Mouse (Mus musculus) spleen, postnatal 4 days (tissue): ENCODE data around the gene Nlrx1.

Source experiments
- DNase-seq, 2 experiments: peaks; one replicate each; pipeline ENCODE4 v3.0.0; 2022; ENCODE audit warnings: low spot score in 2 of 2

Nlrx1 gene

GRCm38 (mm10) chr9:44269077-44269476 is 678 bp upstream of the Nlrx1 start:
- peak in 1 of 2 experiments; percentile 53 for DNase-seq

- peak; percentile 86 to 93 for DNase-seq
Measured at GRCm38 (mm10) chr9:44268027-44268360, 405 bp downstream of the Nlrx1 start.

DNA sequence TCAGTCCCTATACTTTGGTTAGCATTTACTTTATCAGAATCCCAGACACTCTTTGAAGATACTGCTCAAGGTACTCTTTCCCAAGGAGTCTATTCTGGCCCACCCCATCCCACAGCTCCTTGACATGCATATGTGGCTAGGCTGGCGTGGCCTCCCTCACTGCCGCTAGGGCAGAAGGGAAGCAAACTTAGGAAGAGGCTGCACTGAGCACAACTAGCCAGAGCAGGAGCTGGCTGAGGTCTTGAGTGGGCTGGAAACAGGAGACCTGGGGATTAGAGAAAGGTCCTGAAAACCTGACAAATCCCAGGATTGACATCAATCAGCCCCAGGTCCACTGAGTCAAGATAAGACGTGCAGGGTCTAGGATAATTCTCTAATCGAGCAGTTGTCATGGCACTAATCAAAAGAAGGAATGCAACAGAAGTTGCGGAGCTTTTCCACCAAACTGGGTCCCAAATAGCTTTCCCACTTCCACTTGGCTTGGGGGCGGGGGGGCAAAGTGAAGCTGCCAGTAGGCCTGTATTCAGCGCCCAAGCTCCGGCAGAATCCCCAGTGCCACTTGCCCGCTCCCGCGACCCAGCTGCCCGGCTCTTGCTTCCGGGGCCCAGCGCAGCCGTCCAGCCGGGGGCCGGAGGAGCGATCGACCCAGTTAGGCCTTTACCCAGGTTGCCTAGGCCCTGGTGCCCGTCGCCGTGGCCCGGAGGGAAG is 926 bp downstream of the Nlrx1 start:
- peak in 1 of 2 experiments; percentile 17 for DNase-seq

GRCm38 (mm10) chr9:44266478-44267226 is 1.7 kb downstream of the Nlrx1 start:
- DNase-seq, result no peak

- DNase-seq, result no peak
Measured at GRCm38 (mm10) chr9:44261388-44261787, 7.0 kb downstream of the Nlrx1 start.

DNA sequence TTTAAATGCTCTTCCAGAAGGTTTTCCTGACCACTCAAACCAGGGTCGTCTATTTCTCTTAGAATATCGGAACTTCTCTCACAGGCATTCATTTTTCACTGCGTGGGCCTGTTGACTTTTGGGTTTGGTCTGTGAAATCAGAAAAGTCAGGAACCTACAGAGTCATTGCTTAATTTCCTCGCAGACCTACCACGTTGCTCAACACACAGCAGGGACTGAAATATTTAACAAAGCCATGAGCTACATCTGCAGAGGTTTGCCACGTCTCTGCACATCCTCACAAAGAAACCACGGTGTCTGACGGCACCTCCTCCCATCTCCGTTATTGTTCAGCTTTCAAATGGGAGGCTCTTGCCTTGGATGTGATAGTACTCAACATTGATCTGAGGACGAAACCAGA is 9.4 kb downstream of the Nlrx1 start:
- peak in 1 of 2 experiments; percentile 11 for DNase-seq

- no peak for DNase-seq
Measured at GRCm38 (mm10) chr9:44256213-44256612, 12.2 kb downstream of the Nlrx1 start.

DNA sequence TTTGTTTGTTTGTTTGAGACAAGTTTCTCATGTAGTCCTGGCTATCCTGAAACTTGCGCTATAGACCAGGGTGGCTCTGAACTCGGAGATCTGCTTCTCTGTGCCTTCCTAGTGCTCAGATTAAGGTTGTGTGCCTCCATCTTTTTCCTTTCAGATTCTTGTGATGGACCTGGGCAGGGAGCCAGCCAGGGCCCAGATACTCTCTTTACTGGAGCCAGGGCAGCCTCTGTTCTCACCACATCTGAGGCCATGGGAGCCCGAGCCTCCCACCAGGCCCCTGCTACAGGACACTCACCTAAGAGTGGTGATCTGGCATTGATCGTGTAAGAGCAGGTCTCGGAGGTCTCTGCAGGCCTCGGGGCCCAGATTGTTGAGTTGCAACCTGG is 13.3 kb downstream of the Nlrx1 start:
- no peak for DNase-seq

DNA sequence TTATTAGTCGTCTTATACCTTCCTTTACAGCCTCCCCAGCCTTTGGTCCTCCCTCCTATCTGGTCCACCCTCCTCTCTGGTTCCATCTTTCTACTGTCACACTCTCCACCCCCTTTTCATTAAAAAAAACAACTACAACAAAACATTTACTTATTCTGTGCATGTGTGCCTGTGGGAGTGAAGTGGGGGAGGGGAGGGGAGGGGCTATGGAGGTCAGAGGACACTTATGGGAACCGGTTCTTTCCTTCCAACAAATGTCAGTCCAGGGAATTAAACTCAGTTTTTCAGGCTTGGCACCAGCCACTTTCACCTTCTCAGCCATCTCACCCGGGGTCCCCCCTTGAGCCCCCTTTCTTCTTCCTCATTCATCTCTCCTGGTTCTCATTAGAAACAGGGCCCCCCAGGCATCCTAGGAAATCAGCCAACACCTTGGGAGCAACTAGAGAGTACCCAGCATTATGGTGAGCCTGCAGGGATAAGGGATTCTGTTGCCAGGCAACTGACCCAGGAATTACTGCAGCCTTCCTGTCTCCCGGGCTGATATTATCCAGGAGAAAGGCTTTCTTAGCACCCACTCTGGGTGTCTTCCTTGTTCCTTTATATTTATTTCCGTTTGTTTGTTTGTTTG is 13.8 kb downstream of the Nlrx1 start:
- no peak for DNase-seq

DNA sequence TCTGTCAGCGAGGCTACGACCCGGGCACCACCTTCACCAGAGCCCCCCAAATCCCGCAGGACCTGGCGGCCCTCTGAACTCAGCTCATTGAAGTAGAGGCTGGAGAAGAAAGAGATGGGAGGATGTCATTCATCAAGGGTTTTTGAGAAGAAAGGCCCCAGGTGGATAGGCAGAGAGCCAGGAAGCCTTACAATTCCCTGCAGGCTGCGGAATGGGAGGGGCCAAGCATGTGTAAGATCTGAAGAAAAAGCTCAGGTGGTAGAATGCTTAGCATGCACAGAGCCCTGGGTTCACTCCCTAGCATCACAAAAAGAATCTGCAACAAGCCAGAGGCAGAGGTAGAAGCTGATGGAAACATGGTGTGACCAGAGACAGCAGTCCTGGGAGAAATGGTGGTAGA is 15.0 kb downstream of the Nlrx1 start:
- DNase-seq, result no peak

DNA sequence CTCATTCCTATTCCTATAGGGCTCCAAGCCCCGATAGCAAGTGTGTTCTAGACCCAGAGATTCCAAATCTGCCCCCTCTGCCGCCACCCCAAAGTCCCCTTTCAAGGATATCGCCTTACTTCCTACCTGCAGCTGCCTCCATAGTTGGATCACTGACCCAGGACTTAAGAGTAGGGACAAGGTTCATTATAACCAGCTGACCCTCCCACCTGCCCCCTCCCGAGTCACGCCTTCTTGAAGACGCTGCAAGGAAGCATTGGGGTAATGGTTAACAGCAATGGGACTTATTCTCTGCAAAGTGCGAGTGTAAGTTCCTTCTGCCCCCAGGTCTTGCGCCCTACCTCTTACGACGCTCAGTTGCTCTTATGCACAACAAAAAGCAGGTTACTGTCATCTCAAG is 17.1 kb downstream of the Nlrx1 start, which contains the start of gene Pdzd3:
Gene Pdzd3 (minus strand): TSS at position 158 of the 400 bp plus-strand sequence.
- DNase-seq, result no peak

DNA sequence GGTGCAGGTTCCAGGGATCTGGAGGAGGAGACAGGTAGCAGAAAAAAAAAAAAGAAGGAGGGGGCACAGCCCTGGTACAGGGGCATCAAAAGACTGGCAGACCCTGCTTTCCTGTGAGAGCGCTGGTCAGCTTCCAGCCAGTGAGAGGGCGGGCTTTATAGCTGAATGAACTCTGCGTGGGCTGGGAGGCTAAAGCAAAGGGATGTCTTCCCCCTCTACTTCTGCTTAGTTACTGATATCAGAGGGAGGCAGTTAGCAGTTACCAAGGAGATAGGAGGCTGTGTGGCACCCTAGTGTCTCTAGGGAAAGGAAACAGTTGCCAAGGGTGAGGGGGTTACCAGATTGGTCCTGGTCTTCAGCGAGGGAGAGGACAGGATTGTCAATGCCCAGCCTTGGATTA is 18.0 kb downstream of the Nlrx1 start:
- no peak for DNase-seq

DNA sequence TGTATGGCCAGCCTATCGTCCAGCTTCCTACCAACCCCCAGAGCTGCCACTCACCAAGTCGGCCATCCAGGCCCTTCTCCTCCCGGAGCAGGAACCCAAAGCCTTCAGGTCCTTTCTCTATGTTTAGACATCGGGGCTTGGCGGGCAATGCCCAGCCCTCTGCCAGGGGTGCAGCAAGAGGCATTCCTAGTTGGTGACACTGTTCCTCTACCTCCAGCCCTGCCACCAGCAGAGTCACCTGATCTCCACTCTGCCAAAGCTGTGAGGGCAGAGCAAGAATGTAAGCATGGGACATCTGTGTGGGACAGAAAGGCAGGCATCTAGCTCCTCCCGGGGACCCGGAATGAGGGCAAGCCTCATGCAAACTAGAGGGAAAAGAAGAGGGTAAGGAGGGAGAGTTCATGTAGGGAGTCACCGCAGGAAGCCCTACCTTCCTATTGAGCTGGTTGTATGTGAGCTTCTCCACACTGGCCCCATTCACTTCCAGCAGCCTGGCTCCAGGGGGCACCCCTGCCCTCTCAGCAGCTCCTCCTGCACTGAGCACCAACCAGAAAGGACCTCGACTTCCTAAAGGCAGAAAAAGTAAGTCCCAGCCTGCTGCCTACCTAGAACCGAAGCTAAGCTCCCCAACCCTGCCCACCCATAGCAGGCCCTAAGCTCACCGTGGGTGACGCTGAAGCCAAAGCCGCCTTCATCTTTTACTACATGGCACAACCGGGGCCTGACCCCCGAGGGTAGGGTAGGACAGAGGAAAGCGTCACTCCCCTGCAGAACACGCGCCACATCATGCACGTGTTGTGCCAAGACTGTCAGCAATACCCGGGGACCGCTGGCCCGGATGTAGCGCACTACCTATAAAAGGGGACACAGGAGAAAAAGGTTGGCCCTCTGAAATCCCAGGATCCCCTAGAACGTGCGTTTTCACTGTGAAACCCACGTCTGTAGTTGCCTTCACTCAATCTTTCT is 18.9 kb downstream of the Nlrx1 start:
- peak; percentile 70 to 83 for DNase-seq

GRCm38 (mm10) chr9:44247907-44248306 is 20.5 kb downstream of the Nlrx1 start:
- DNase-seq, result no peak

DNA sequence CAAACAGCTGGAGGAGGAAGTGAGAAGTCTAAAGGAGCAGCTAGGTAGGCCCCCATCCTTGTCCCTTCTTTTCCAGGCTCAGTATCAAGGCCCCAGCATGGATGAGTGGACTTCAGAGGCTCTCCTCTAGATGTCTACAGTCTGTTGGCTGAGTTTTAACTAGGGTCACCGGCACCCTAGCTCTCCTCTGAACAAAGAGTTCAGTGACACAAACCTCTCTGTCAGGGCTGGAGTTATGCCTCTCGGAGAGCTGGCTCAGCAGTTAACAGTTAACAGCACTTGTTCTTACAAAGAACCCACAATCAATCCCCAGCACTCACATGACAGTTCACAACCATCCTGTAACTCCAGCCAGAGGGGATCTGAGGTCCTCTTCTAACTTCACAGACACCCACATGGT is 24.8 kb downstream of the Nlrx1 start:
- no peak for DNase-seq

- no peak for DNase-seq
Measured at GRCm38 (mm10) chr9:44241418-44241817, 27.0 kb downstream of the Nlrx1 start.

- DNase-seq, result no peak
Measured at GRCm38 (mm10) chr9:44240911-44241310, 27.5 kb downstream of the Nlrx1 start.

DNA sequence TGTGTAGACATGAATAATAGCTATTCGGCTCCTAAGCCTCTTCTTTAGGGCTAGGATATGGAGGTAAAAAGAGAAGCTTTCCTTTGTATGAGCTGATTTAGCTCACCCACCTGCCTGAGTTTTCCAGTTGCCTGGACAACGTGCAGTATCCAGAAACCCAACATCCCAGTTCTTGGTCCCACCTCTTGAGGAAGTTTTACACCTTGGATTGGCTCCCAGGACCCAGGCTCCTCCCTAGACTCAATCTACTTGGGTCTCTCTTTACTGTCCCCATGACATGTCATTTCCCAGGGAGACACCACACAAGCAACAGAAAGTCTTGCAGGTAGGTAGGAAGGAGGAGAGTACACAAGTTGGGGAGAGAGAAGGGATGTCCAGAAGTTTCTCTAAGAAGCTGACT is 28.0 kb downstream of the Nlrx1 start, which contains the start of gene Ccdc153:
Gene Ccdc153 (plus strand): TSS at position 278 of the 400 bp plus-strand sequence.
- no peak for DNase-seq

GRCm38 (mm10) chr9:44239447-44239846 is 29.0 kb downstream of the Nlrx1 start:
- DNase-seq, result peak; percentile 55 to 79

GRCm38 (mm10) chr9:44238501-44239190 is 29.8 kb downstream of the Nlrx1 start:
- no peak for DNase-seq

DNA sequence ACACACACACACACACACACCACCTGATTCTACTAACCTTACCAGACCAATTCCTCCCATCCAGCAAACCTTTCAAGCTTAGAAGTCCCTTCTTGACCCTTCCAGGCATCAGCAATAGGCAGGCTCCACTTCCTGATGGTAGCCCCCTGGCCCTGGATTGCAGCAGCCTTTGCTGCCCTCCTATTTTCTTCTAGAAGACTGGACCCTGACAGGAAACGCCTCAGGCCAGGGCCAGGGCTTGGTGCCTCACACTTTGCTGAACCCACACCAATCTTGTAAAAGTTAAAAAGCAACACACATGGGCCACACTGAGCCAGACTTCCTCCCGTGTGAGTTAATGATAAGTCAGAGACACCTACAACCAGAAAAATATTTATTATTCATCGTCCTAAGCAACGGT is 31.3 kb downstream of the Nlrx1 start:
- DNase-seq, result no peak
